ENCODE assay signal across 9 mouse cellular contexts in genomic region chr1:181015558-181015957, GRCm38 (mm10). TPM values are rescaled to one million over a fixed set of nuclear protein-coding genes. Genes with fewer than 3 reads are reported as not detected.
A peak's percentile ranks its signal among the peaks of the same experiment; 100 is the strongest.
DNase-seq lines count a peak whose midpoint lies in the region; ATAC-seq lines count a peak whose summit lies in the region.
"Had no signal": no experiment of that assay in that cellular context is flagged by ENCODE, and none has a peak within 500 bp of the region (broad histone marks: within the 10 kb centered on the region; RNA-seq: fewer than 3 reads in every experiment).

No protein-coding gene starts in this region.

- no peak for DNase-seq in liver
- peak; percentile 68 to 76 for DNase-seq in adrenal gland, postnatal 36 days
- DNase-seq in gastrocnemius, postnatal 36 days, result peak; percentile 72 to 77
- DNase-seq in large intestine, adult 2 months (ENCODE audit: low read depth, low spot score), result peak; percentile 48
- DNase-seq in ovary, postnatal 36 days (ENCODE audit: low spot score), result peak; percentile 69
- no peak for DNase-seq in forebrain, embryonic 11.5 days (ENCODE audit: low spot score)
- no peak for DNase-seq in midbrain, embryonic 14.5 days

- H3K9me3 ChIP-seq in liver, embryonic 15.5 days (replicated peaks), result no peaks in the 10 kb centered on the region
- no peaks in the 10 kb centered on the region for H3K9me3 ChIP-seq in forebrain, embryonic 11.5 days (ENCODE audit: control insufficient read depth, low read length)
- no peaks in the 10 kb centered on the region for H3K9me3 ChIP-seq in midbrain, embryonic 14.5 days (ENCODE audit: control insufficient read depth, low read length)

- 0 out of 2 replicates have a peak overlapping the region, but pooled peaks have one; percentile 29 for H3K27ac ChIP-seq in liver, embryonic 15.5 days (replicated peaks)
- H3K27ac ChIP-seq in forebrain, embryonic 11.5 days (ENCODE audit: low read depth, low read length), result no peak overlapping the region
- no peak overlapping the region for H3K27ac ChIP-seq in midbrain, embryonic 14.5 days (replicated peaks; ENCODE audit: low read depth, low read length)

- peaks cover 14% of the 10 kb centered on the region for H3K4me1 ChIP-seq in liver, embryonic 15.5 days (replicated peaks)
- no peaks in the 10 kb centered on the region for H3K4me1 ChIP-seq in forebrain, embryonic 11.5 days (replicated peaks; ENCODE audit: control insufficient read depth, insufficient read depth, low read length)
- 0 out of 2 replicates have a peak, but pooled peaks cover 9% of the 10 kb centered on the region for H3K4me1 ChIP-seq in midbrain, embryonic 14.5 days (ENCODE audit: control insufficient read depth, insufficient read depth, low read length)

- H3K9ac ChIP-seq in liver, embryonic 15.5 days, result no peak overlapping the region
- no peak overlapping the region for H3K9ac ChIP-seq in forebrain, embryonic 11.5 days (ENCODE audit: low read length)
- H3K9ac ChIP-seq in midbrain, embryonic 14.5 days (replicated peaks; ENCODE audit: low read length), result no peak overlapping the region

- H3K4me3 ChIP-seq in liver, embryonic 15.5 days (replicated peaks), result no peak overlapping the region
- H3K4me3 ChIP-seq in forebrain, embryonic 11.5 days (ENCODE audit: low read depth, low read length), result no peak overlapping the region
- H3K4me3 ChIP-seq in midbrain, embryonic 14.5 days (replicated peaks; ENCODE audit: low read depth, low read length), result no peak overlapping the region

- no peaks in the 10 kb centered on the region for H3K36me3 ChIP-seq in liver, embryonic 15.5 days (replicated peaks)
- H3K36me3 ChIP-seq in forebrain, embryonic 11.5 days (ENCODE audit: control insufficient read depth, insufficient read depth, low read length), result no peaks in the 10 kb centered on the region
- H3K36me3 ChIP-seq in midbrain, embryonic 14.5 days (ENCODE audit: control insufficient read depth, insufficient read depth, low read length), result no peaks in the 10 kb centered on the region

- peaks cover 62% of the 10 kb centered on the region for H3K27me3 ChIP-seq in liver, embryonic 15.5 days
- H3K27me3 ChIP-seq in forebrain, embryonic 11.5 days (ENCODE audit: control insufficient read depth, insufficient read depth, low read length), result no peaks in the 10 kb centered on the region
- H3K27me3 ChIP-seq in midbrain, embryonic 14.5 days (ENCODE audit: control insufficient read depth, insufficient read depth, low read length), result no peaks in the 10 kb centered on the region

- intact Hi-C loops in gastrocnemius, postnatal 36 days (cut with DNase I), result no loop called here

- ATAC-seq in liver, embryonic 15.5 days (ENCODE audit: insufficient read depth), result no peak
- no peak for ATAC-seq in forebrain, embryonic 11.5 days (replicated peaks; ENCODE audit: low FRiP score)
- ATAC-seq in midbrain, embryonic 14.5 days (ENCODE audit: low FRiP score, low TSS enrichment), result no peak

- no peak overlapping the region for H3K4me2 ChIP-seq in liver, embryonic 15.5 days
- H3K4me2 ChIP-seq in forebrain, embryonic 11.5 days (ENCODE audit: low read depth, low read length, severe bottlenecking), result no peak overlapping the region
- H3K4me2 ChIP-seq in midbrain, embryonic 14.5 days (ENCODE audit: low read length), result no peak overlapping the region

RNA-seq across cellular contexts. Expression of gene Ephx1, which starts 5.1 kb away (rescaled TPM):
- polyA plus RNA-seq in liver, embryonic 15.5 days (2015; fragmentation: Nextera tagmentation; extraction: Ambion mirVana), result 7.5 and 8.2 TPM in 2 replicates
- total RNA-seq in adrenal gland, postnatal 36 days (2021), result 100 to 1,000 TPM; 139 to 160 TPM
- total RNA-seq in gastrocnemius, postnatal 36 days (2021), result 10 to 100 TPM; 10.9 to 16.6 TPM
- polyA plus RNA-seq in large intestine, adult 2 months (2012; rRNA removed), result 15.5 and 16.1 TPM in 2 replicates
- 0.65 and 1.1 TPM in 2 replicates for polyA plus RNA-seq in forebrain, embryonic 11.5 days (2014; fragmentation: Nextera tagmentation; extraction: Ambion mirVana)
- 2.7 and 3.2 TPM in 2 replicates for polyA plus RNA-seq in midbrain, embryonic 14.5 days (2014; fragmentation: Nextera tagmentation; extraction: Ambion mirVana)

RNA-seq across cellular contexts. Expression of gene 9130409I23Rik, which starts 35.5 kb away (rescaled TPM):
- 0.10 TPM in 1 of 2 replicates, not detected in the other for polyA plus RNA-seq in liver, embryonic 15.5 days (2015; fragmentation: Nextera tagmentation; extraction: Ambion mirVana)
- total RNA-seq in adrenal gland, postnatal 36 days (2021), result not detected
- total RNA-seq in gastrocnemius, postnatal 36 days (2021), result not detected
- polyA plus RNA-seq in large intestine, adult 2 months (2012; rRNA removed), result not detected in 2 replicates
- 0.09 TPM in 1 of 2 replicates, not detected in the other for polyA plus RNA-seq in forebrain, embryonic 11.5 days (2014; fragmentation: Nextera tagmentation; extraction: Ambion mirVana)
- not detected in 2 replicates for polyA plus RNA-seq in midbrain, embryonic 14.5 days (2014; fragmentation: Nextera tagmentation; extraction: Ambion mirVana)
- polyA plus RNA-seq: limb, embryonic 14.5 days had no signal

Comparison
In these comparisons a context has a peak if more than half of its experiments do, and no peak if none do; other contexts are left out.
1. DNase-seq: peak in adrenal gland, postnatal 36 days (2 of 2), gastrocnemius, postnatal 36 days (2 of 2), large intestine, adult 2 months (single experiment) and ovary, postnatal 36 days (single experiment); none in liver (single experiment), forebrain, embryonic 11.5 days (single experiment) and midbrain, embryonic 14.5 days (single experiment).